Mouse (Mus musculus): ENCODE measurements around the gene Actrt2.

- no peak for TF ChIP-seq CTCF (IDR thresholded peaks at IDR 0.05; ENCODE audit: borderline replicate concordance, control insufficient read depth, extremely low read depth, insufficient read depth, low read length, poor library complexity)
- no peak for TF ChIP-seq POLR2A (IDR thresholded peaks at IDR 0.05; ENCODE audit: control insufficient read depth, extremely low read depth, insufficient read depth, low read length, poor library complexity)
Measured at GRCm38 (mm10) chr4:154661256-154661655, 6.4 kb downstream of the Actrt2 start.

Data from thymus, adult 2 months (tissue).